Mouse (Mus musculus): ENCODE results near the gene Abhd17a.
A peak's percentile ranks its signal among the peaks of the same experiment; 100 is the strongest.

DNA sequence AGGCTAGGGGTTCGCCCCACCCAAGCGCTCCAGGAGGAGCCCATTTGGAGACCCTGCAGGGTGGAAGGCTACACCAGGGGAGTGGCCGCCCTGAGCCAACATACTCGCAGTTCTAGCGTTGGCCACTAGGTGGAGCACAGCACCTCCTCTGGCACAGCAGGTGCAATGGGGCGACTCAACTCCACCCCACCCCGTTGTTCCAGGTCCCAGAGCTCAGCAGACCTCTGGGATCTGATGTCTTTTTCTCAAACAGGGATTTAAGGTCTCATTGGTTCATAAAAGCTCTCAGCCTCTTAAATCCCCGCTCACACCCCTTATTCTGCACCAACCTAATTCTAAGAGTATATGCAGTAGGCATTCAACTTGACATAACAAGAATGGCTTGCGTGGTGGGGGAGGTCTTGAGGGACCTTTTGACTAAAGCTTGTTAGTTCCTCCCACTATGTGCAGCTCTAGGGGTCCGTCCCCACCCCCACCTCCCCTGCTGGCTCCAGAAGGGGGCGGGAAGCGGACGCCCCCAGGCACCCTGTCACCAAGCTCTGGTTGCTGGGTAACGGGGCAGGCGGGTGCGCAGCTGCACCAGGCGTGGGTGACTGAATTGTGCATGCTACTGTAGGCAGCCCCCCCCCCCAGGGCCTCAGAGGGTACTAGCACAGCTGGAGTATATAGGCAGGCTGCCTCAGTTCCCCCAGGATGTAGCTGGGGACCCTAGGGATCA lies 23.6 kb downstream of the Abhd17a start:
- TF ChIP-seq POLR2A (IDR thresholded peaks at IDR 0.05; ENCODE audit: low read depth, low read length): no peak
- peak; percentile 98 for TF ChIP-seq CTCF (IDR thresholded peaks at IDR 0.05; ENCODE audit: borderline replicate concordance, insufficient read depth, low read length)
